Mouse (Mus musculus): ENCODE measurements around the gene Asrgl1.

The Asrgl1 gene

DNA sequence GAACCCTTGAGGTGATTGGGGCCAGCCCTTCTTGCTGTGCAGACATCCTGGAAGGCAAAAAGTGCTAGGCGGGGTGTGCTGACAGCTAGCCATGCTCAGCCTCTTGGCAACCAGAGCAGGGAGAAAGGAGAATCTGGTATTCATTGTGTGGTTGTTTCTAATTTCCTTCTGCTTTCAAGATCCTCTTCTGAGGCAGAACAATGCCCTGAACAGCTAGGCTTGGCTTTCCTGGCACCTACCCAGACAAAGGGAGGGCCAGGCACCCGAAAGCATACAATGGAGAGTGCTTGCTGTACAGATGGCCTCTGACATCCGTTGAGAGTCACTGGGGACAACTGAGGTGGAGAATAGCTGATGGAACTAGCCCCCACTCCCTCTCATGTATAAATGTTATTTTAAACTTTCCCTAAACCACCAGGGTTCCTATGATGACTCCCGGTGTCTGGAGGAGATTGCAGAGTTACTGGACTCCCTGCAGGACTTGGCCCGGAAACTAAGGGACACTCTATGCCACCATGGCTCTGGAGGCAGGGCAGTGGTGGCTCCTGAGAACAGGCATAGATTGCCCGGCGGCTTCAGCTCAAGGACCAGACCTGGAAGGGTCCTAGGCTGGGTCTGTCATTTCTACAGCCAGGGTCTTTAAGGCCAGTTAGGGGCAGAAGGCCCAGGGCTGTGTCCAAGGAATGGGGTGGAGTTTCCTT lies 63.8 kb downstream of the Asrgl1 start:
- DNase-seq (ENCODE audit: low spot score): peak; percentile 30

DNA sequence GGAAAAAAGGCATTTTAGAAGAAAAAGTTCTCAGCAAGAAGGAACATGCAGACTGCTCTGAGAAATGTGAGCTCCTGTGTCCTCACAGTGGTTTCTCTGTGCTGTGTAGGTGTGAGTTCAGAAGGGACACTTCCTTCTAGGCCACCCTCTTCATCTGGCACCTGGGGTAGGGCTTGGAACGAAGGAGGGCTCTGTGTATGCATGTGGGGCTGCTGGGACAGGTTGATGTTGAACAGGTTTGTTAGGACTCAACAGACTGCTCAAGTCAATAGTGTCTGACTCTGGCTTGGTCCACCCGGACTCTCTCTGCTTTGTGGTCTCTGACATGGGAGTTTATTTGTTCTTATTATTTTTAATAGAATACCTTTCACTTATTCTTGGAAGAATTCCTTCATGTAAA lies 65.1 kb downstream of the Asrgl1 start:
- no peak for DNase-seq (ENCODE audit: low spot score)

DNA sequence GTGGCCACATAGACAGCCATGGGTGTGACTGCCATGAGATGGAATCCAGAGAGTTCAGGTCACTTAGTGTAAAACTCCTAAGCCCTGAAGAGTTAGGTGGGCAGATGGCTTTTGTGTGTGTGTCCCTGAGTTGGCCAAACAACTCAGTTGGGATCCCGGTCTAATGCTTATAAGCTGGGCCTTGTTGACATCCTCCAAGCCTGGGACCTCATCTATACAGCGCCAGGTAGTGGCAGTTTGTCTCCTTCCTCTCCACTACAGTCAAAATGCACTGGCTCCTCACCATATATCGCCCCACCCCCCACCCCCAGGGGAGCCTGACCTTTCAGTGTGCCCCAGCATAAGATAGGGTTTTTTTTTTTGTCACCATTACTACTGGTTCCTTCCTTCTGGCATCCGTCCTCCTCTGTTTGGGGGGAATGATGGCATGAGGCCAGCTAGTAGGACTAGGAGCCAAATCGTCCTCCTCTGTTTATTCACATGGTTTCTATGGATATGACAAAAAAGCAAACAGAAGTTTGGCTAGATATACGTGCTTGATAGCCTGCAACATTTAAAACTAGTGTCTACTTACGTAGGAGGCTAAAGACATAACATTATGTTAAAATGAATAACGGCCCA lies 65.6 kb downstream of the Asrgl1 start:
- DNase-seq (ENCODE audit: low spot score): no peak

DNA sequence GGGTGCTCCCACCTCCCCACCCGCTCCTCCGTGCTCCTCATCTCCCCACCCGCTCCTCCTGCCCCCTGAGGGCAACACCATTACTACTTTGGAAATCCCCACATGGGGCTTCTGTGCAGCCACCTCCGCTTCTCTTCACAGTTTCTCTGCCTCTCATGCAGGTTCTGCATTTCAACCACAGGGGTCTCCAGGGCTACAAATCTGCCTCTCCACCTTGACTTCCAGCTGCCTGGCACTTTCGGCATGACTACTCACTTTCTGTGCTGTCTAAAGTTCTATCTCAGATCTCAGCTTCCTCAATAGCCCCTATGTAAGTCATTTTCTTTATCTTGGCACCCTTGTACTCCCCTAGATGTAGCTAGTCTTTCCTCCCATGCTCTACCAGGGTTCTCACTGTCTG lies 68.1 kb downstream of the Asrgl1 start:
- no peak for DNase-seq (ENCODE audit: low spot score)

DNA sequence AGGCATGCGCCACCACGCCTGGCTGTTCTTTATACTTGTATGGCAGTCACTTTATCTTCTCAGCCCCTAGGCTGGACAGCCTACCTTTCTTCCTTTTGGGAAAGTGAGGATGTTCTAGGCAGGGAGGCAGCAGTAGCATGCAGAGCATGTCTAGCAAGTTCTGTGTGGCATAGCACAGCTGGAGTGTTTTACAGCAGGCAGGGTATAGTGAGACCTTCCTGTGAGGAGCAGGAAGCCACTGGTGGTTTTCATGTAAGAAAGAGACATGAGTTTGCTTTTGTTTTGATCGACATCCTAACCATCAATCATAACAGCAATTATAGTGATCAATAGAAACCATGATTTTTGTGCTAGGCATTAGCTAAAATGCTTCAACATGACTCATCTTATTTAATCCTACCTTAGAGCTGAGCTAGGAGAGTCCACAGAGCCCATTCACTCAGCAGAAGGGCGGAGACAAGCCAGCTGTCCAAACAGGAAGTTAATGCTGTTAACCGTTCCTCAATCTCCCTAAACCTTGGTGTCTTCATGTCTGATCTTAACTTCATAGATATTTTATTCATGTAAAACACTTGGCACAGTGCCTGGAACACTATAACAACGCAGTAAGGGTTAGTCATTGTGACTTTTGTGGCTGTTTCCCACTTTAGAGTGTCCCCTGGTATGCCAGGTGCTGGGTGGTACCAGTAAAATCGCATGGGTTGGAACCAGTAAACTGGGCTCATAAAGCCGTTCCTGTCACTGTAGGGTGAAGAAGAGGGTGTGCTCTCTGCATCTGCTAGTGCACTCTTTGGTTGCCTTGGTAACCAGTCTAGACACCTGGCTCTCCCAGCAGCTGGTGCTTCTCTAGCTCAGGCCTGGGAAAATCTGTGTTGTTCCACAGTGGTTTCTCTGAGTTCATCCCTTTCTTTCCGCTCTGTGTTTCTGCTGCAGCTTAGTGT lies 69.5 kb downstream of the Asrgl1 start:
- DNase-seq (ENCODE audit: low spot score): peak; percentile 61

DNA sequence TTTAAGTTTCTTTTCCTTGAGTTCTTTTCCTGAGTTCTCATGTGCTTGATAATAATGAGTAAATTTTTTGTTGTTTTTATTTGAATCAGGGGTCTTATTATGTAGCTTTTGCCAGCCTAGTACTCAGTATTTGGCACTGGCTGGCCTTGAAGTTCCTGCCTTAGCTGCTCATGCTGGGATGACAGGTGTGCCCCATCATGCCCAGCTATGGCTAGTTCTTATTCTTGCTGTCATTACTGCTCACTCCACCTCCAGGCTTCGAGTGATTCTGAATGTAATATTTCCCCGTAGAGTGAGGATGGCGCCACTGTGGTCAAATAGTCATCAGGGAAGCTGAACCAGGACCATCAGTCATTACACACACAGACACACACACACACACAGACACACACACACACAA lies 71.6 kb downstream of the Asrgl1 start:
- no peak for DNase-seq (ENCODE audit: low spot score)

DNA sequence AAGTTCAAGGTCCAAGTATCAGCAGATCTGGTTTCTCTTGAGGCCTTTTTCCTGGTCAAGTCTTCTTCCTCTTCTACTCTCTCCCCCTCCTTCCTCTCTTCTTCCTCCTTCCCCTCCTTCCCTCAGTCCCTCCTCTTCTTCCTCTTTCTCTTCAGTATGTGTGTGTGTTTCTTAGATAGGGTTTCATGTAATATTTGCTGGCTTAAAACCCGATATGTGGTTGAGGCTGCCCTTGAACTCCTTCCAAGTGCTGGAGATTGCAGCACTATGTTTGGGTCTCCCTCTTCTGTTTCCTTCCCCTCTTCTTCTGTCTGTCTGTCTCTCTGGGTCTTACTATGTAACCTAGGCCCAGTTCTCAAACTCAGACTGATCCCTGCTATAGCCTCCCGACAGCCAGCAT lies 72.6 kb downstream of the Asrgl1 start:
- DNase-seq (ENCODE audit: low spot score): no peak

DNA sequence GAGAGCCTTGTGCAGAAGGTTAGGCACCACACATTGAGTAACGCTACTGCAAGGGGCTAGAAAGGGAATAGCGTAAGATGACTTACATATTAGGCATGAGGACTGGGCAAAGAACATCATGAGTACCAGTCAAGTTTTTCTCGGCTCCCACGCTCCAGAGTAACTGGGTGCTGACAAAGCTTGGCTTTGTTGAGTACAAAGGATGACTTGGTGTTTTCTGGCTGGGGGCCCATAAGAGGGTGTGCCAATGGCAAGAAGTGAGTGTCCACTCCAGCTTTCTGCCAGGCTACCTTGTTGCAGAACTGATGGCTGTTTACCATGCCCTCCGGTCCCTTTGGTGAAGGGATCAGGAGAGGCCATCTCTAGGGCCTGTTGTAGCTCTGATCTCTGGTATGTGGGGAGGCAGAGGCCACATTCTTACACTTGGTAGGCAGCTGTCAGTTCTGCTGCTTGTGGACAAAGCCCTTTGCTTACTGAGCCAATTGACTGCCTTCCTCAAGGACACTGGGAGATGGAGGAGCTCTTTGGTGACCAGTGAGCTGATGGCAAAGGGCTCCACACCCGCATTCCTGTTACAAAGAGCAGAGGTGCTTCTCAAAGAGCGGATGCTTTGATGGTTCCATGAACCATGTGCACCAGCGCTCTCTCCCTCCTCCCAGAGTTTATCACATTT lies 74.1 kb downstream of the Asrgl1 start:
- DNase-seq (ENCODE audit: low spot score): no peak

DNA sequence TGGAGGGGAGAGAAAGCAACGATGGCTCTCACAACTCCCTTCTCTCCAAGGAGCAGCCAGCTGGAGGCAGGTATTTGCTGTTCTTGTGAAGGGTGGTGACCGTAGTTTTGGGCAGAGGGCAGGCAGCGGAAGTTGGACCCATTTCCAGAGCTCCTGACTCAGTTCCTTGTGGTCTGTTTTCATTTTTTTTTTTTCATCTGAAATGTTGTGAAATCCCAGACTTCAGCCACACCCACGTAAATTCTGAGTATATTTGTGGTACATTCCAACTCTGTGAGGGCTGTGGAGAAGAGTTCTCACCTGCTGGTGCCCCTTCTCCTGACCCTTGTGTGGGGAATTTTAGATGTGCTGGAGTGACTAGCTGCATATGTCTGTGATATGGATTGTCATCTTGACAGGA lies 75.3 kb downstream of the Asrgl1 start:
- DNase-seq (ENCODE audit: low spot score): no peak

Measured in embryo, embryonic 10 days (tissue).